Mouse (Mus musculus): ENCODE measurements around the gene Skap1. TPM values are rescaled to one million over a fixed set of nuclear protein-coding genes. Genes with fewer than 3 reads are reported as not detected.

The Skap1 gene
- polyA plus RNA-seq, 1 experiment from 2014 or later, result 2.1 TPM

DNA sequence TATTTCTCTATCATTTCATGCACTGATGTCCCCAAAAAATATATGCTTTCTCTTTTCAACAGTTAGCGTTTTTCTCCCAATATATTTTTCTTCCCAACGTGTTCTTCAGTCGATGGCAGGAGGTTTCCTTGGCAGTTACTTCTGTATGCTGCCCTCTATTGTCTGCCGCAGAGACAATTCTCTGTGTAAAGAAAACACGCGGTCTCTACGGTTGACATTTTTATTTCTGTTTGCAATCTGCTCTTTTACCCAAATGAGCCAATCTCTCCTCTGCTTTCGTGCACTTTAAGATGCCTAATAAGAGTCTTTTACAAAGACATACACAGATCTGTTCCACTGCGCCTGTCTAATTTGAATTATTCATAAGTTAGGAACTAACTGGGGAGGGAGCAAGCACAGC lies 265.1 kb downstream of the Skap1 start:
- Histone ChIP-seq H3K27me3 (ENCODE audit: control insufficient read depth, insufficient read depth, low read depth, low read length) (no peaks in the 10 kb centered on the region), H3K9ac (ENCODE audit: low read length) (no peak overlapping the region), H3K27ac (ENCODE audit: low read length) (no peak overlapping the region), H3K4me3 (ENCODE audit: low read length) (no peak overlapping the region), H3K4me2 (ENCODE audit: low read depth, low read length) (no peak overlapping the region), H3K36me3 (ENCODE audit: control insufficient read depth, insufficient read depth, low read length) (no peaks in the 10 kb centered on the region), H3K9me3 (ENCODE audit: control insufficient read depth, low read length) (no peaks in the 10 kb centered on the region), H3K4me1 (replicated peaks; ENCODE audit: control insufficient read depth, insufficient read depth, low read length) (no peaks in the 10 kb centered on the region)
- 40% methylated on average over 9 of the region's 9 CpGs for whole genome bisulfite sequencing
- ATAC-seq (ENCODE audit: low read depth), result no peak

- Histone ChIP-seq H3K9me3 (ENCODE audit: control insufficient read depth, low read length) (no peaks in the 10 kb centered on the region), H3K4me2 (ENCODE audit: low read depth, low read length) (no peak overlapping the region), H3K27me3 (ENCODE audit: control insufficient read depth, insufficient read depth, low read depth, low read length) (no peaks in the 10 kb centered on the region), H3K4me3 (ENCODE audit: low read length) (no peak overlapping the region), H3K27ac (ENCODE audit: low read length) (no peak overlapping the region), H3K36me3 (ENCODE audit: control insufficient read depth, insufficient read depth, low read length) (no peaks in the 10 kb centered on the region), H3K9ac (ENCODE audit: low read length) (no peak overlapping the region), H3K4me1 (replicated peaks; ENCODE audit: control insufficient read depth, insufficient read depth, low read length) (no peaks in the 10 kb centered on the region)
- no peak for ATAC-seq (ENCODE audit: low read depth)
- WGBS, result 54% methylated on average over 5 of the region's 5 CpGs
Measured at GRCm38 (mm10) chr11:96730327-96730726, 265.9 kb downstream of the Skap1 start.

GRCm38 (mm10) chr11:96732657-96733056 lies 268.3 kb downstream of the Skap1 start:
- H3K27me3 ChIP-seq (ENCODE audit: control insufficient read depth, insufficient read depth, low read depth, low read length), result peaks cover 3% of the 10 kb centered on the region; the same call in 1 of the 2 replicates
- no peak overlapping the region for H3K9ac ChIP-seq (ENCODE audit: low read length)
- H3K36me3 ChIP-seq (ENCODE audit: control insufficient read depth, insufficient read depth, low read length), result no peaks in the 10 kb centered on the region
- no peak overlapping the region; the same call in 1 of the 2 replicates for H3K27ac ChIP-seq (ENCODE audit: low read length)
- H3K4me3 ChIP-seq (ENCODE audit: low read length), result no peak overlapping the region
- H3K4me2 ChIP-seq (ENCODE audit: low read depth, low read length), result no peak overlapping the region
- 32% methylated on average over 4 of the region's 4 CpGs for WGBS
- peak; percentile 54; the same call in 1 of the 2 replicates for ATAC-seq (ENCODE audit: low read depth)
- H3K4me1 ChIP-seq (replicated peaks; ENCODE audit: control insufficient read depth, insufficient read depth, low read length), result peaks cover 10% of the 10 kb centered on the region
- H3K9me3 ChIP-seq (ENCODE audit: control insufficient read depth, low read length), result no peaks in the 10 kb centered on the region

GRCm38 (mm10) chr11:96735908-96736307 lies 271.5 kb downstream of the Skap1 start:
- ATAC-seq (ENCODE audit: low read depth), result peak; percentile 83
- Histone ChIP-seq H3K36me3 (ENCODE audit: control insufficient read depth, insufficient read depth, low read length) (no peaks in the 10 kb centered on the region), H3K9me3 (ENCODE audit: control insufficient read depth, low read length) (no peaks in the 10 kb centered on the region), H3K4me2 (ENCODE audit: low read depth, low read length) (peak overlapping the region; percentile 53), H3K9ac (ENCODE audit: low read length) (0 out of 2 replicates have a peak overlapping the region, but pooled peaks have one; percentile 1), H3K27me3 (ENCODE audit: control insufficient read depth, insufficient read depth, low read depth, low read length) (peaks cover 5% of the 10 kb centered on the region), H3K27ac (ENCODE audit: low read length) (no peak overlapping the region), H3K4me3 (ENCODE audit: low read length) (peak overlapping the region; percentile 19), H3K4me1 (replicated peaks; ENCODE audit: control insufficient read depth, insufficient read depth, low read length) (peaks cover 10% of the 10 kb centered on the region)
- WGBS, result 1% methylated on average over 19 of the region's 19 CpGs

GRCm38 (mm10) chr11:96736361-96736760 lies 272.0 kb downstream of the Skap1 start:
- no peak overlapping the region for H3K27ac ChIP-seq (ENCODE audit: low read length)
- 16% methylated on average over 11 of the region's 11 CpGs for WGBS
- H3K4me1 ChIP-seq (replicated peaks; ENCODE audit: control insufficient read depth, insufficient read depth, low read length), result peaks cover 10% of the 10 kb centered on the region
- peaks cover 9% of the 10 kb centered on the region for H3K27me3 ChIP-seq (ENCODE audit: control insufficient read depth, insufficient read depth, low read depth, low read length)
- H3K9ac ChIP-seq (ENCODE audit: low read length), result peak overlapping the region; percentile 2; the same call in 1 of the 2 replicates
- no peak for ATAC-seq (ENCODE audit: low read depth)
- peak overlapping the region; percentile 19 for H3K4me3 ChIP-seq (ENCODE audit: low read length)
- no peaks in the 10 kb centered on the region for H3K36me3 ChIP-seq (ENCODE audit: control insufficient read depth, insufficient read depth, low read length)
- no peaks in the 10 kb centered on the region for H3K9me3 ChIP-seq (ENCODE audit: control insufficient read depth, low read length)
- H3K4me2 ChIP-seq (ENCODE audit: low read depth, low read length), result peak overlapping the region; percentile 53

GRCm38 (mm10) chr11:96737673-96738471 lies 273.5 kb downstream of the Skap1 start:
- H3K27ac ChIP-seq (ENCODE audit: low read length), result no peak overlapping the region
- no peaks in the 10 kb centered on the region for H3K36me3 ChIP-seq (ENCODE audit: control insufficient read depth, insufficient read depth, low read length)
- ATAC-seq (ENCODE audit: low read depth), result no peak
- H3K9ac ChIP-seq (ENCODE audit: low read length), result no peak overlapping the region
- WGBS, result 62% methylated on average over 14 of the region's 14 CpGs
- peaks cover 22% of the 10 kb centered on the region for H3K27me3 ChIP-seq (ENCODE audit: control insufficient read depth, insufficient read depth, low read depth, low read length)
- H3K4me2 ChIP-seq (ENCODE audit: low read depth, low read length), result no peak overlapping the region
- peaks cover 10% of the 10 kb centered on the region for H3K4me1 ChIP-seq (replicated peaks; ENCODE audit: control insufficient read depth, insufficient read depth, low read length)
- no peaks in the 10 kb centered on the region for H3K9me3 ChIP-seq (ENCODE audit: control insufficient read depth, low read length)
- H3K4me3 ChIP-seq (ENCODE audit: low read length), result no peak overlapping the region

DNA sequence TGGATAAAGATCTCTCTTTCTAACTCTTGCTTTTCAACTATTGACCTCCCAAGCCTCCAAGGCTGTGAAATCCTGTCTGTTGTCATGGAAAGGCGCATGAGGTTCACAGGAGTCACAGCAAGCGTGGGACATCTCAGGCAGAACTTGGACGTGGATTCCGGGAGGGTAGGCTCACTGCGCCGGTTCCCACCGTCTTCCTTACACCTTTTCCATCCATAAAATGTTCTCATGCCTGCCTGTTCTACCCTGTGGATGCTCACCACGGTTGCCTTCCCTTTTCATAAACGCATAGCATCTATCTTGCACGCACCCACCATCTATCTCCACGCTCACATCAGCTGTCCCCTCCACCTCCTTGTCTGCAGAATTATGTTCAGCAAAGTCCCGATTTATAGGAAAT lies 276.4 kb downstream of the Skap1 start:
- WGBS, result 53% methylated on average over 12 of the region's 12 CpGs
- Histone ChIP-seq H3K27me3 (ENCODE audit: control insufficient read depth, insufficient read depth, low read depth, low read length) (peaks cover 27% of the 10 kb centered on the region), H3K9me3 (ENCODE audit: control insufficient read depth, low read length) (no peaks in the 10 kb centered on the region), H3K4me2 (ENCODE audit: low read depth, low read length) (no peak overlapping the region), H3K36me3 (ENCODE audit: control insufficient read depth, insufficient read depth, low read length) (no peaks in the 10 kb centered on the region), H3K9ac (ENCODE audit: low read length) (no peak overlapping the region), H3K4me3 (ENCODE audit: low read length) (no peak overlapping the region), H3K27ac (ENCODE audit: low read length) (no peak overlapping the region), H3K4me1 (replicated peaks; ENCODE audit: control insufficient read depth, insufficient read depth, low read length) (peaks cover 7% of the 10 kb centered on the region)
- ATAC-seq (ENCODE audit: low read depth), result no peak

DNA sequence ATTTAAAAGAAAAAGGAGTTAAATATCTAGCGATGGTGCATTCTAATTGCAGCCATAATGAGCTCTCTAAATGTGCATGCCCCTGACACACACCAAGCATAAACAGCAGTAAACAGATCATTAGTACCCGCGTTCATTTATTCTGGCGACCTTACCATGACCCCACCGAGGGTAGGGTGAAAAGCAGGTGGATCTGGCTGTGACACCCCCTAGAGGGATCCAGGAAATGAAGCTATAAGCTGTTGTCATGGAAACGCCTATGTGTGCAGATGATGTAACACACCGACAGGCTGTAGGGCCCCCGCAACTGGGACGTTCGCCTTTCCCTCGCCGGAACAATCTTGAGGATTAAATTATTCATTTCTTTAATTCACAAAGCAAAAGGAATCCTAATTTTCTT lies 277.6 kb downstream of the Skap1 start:
- Histone ChIP-seq H3K4me2 (ENCODE audit: low read depth, low read length) (no peak overlapping the region), H3K4me1 (replicated peaks; ENCODE audit: control insufficient read depth, insufficient read depth, low read length) (no peaks in the 10 kb centered on the region; the same call in none of the 2 replicates), H3K36me3 (ENCODE audit: control insufficient read depth, insufficient read depth, low read length) (no peaks in the 10 kb centered on the region), H3K27me3 (ENCODE audit: control insufficient read depth, insufficient read depth, low read depth, low read length) (peaks cover 24% of the 10 kb centered on the region), H3K9ac (ENCODE audit: low read length) (no peak overlapping the region), H3K9me3 (ENCODE audit: control insufficient read depth, low read length) (no peaks in the 10 kb centered on the region), H3K4me3 (ENCODE audit: low read length) (no peak overlapping the region), H3K27ac (ENCODE audit: low read length) (no peak overlapping the region)
- 18% methylated on average over 12 of the region's 12 CpGs for whole genome bisulfite sequencing
- no peak for ATAC-seq (ENCODE audit: low read depth)

GRCm38 (mm10) chr11:96743000-96743399 lies 278.6 kb downstream of the Skap1 start:
- Histone ChIP-seq H3K4me3 (ENCODE audit: low read length) (no peak overlapping the region), H3K9me3 (ENCODE audit: control insufficient read depth, low read length) (no peaks in the 10 kb centered on the region), H3K4me1 (replicated peaks; ENCODE audit: control insufficient read depth, insufficient read depth, low read length) (no peaks in the 10 kb centered on the region; the same call in none of the 2 replicates), H3K36me3 (ENCODE audit: control insufficient read depth, insufficient read depth, low read length) (no peaks in the 10 kb centered on the region), H3K9ac (ENCODE audit: low read length) (no peak overlapping the region), H3K27me3 (ENCODE audit: control insufficient read depth, insufficient read depth, low read depth, low read length) (peaks cover 24% of the 10 kb centered on the region), H3K27ac (ENCODE audit: low read length) (no peak overlapping the region), H3K4me2 (ENCODE audit: low read depth, low read length) (no peak overlapping the region; the same call in 1 of the 2 replicates)
- WGBS, result 17% methylated on average over 11 of the region's 11 CpGs
- ATAC-seq (ENCODE audit: low read depth), result no peak
